Mouse (Mus musculus) stomach, postnatal 0 days (tissue): ENCODE measurements around the gene Dnaja3.

ENCODE experiments used
- CTCF ChIP-seq: IDR thresholded peaks from 2 replicates; pipeline ENCODE4 v1.5.1; 2016; ENCODE audit warnings: antibody characterized with exemption, low read depth, mild to moderate bottlenecking, moderate library complexity
- EP300 ChIP-seq: optimal IDR thresholded peaks from 2 replicates; pipeline ENCODE3; 2016; ENCODE audit warnings: antibody characterized with exemption

DNA sequence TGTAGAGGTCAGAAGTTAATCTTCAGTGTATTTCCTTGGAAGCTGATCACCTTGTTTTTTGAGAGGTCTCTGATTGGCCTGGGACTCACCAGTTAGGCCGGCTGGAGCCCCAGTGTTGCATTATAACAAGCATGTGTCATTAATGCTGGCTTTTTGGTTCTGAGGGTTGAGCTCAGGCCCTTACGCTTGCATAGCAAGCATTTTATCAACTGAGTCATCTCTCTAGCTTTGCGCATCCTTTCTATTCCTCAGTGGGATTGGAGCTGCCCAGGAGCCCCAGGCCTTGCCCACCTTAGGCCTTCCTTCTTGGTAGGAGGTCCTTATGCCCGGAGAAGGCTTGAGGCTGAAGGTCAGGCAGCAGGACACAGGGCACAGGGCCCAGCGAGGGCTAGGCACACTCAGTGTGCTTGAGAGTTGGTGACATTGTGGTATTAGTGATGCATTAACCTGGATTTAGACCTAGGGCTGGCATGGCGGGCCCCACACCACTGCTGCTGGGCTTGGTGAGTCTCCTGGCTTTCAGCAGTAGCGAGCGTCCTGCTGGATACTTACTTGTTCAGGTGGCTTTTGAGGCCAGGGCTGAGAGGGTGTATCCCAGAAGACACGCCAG lies 39.0 kb upstream of the Dnaja3 start:
- no peak for TF ChIP-seq CTCF
- TF ChIP-seq EP300 = no peak
